Comparison of ENCODE assay signal across 12 mouse cellular contexts in the genomic region with DNA sequence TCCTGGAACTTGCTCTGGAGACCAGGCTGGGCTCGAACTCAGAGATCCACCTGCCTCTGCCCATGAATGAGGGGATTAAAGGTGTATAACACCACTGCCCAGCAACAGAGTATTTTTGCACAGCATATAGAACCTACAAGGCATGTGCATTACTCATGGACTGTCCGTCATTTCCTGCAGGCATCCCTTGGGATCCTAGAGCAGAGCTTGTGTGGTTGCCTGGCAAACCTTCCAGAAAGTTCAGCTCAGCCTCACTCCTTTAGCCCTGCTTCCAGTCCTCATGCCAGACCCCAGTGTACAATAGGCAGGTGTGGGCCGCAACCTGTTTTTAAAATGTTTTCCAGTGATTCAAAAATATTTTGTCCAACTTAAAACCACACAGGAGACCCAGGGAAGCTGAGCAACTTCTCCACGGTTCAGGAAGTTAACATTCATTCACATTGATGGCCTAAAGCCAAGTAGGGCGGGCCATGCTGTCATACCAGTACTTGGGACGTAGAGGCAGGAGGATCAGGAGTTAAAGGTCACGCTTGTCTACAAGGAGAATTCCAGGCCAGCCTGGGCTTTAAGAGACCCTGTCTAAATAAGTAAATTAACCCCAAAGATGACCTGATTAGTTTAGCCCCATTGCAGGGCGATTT. TPM values are rescaled to one million over a fixed set of nuclear protein-coding genes. Genes with fewer than 3 reads are reported as not detected.
A peak's percentile ranks its signal among the peaks of the same experiment; 100 is the strongest.
DNase-seq lines count a peak whose midpoint lies in the region; ATAC-seq and TF ChIP-seq lines count a peak whose summit lies in the region.
"Had no signal": no experiment of that assay in that cellular context is flagged by ENCODE, and none has a peak within 500 bp of the region (broad histone marks: within the 10 kb centered on the region; RNA-seq: fewer than 3 reads in every experiment).

No protein-coding gene starts in this region.

- DNase-seq in heart, adult 11 months: peak; percentile 59
- DNase-seq in heart, embryonic 10.5 days (ENCODE audit: low spot score): no peak
- DNase-seq in MN1 (ENCODE audit: low spot score): peak; percentile 69
- DNase-seq in kidney, adult 2 months: peak; percentile 87
- peak; percentile 60 for DNase-seq in lung, postnatal 10 days
- DNase-seq in liver, embryonic 11.5 days (ENCODE audit: low spot score): no peak
- no peak for DNase-seq in gastrocnemius, adult 8-10 months (ENCODE audit: low spot score in 2 of 2)
- DNase-seq: cerebellum, adult 8-10 months; retina, postnatal 1 day had no signal

- TF ChIP-seq POLR2A in kidney, adult 2 months (IDR thresholded peaks at IDR 0.05; ENCODE audit: low read depth, low read length): no peak

- no peak overlapping the region for H3K27ac ChIP-seq in heart, embryonic 10.5 days
- H3K27ac ChIP-seq in kidney, adult 2 months (ENCODE audit: insufficient read depth, low read depth, low read length): no peak overlapping the region
- no peak overlapping the region for H3K27ac ChIP-seq in liver, embryonic 11.5 days (ENCODE audit: low read depth, low read length)
- H3K27ac ChIP-seq: liver, embryonic 15.5 days had no signal

- no peak overlapping the region for H3K9ac ChIP-seq in liver, embryonic 11.5 days (ENCODE audit: low read depth, low read length)
- H3K9ac ChIP-seq: liver, embryonic 15.5 days had no signal

- ATAC-seq in liver, embryonic 11.5 days (replicated peaks; ENCODE audit: low FRiP score): no peak
- no peak for ATAC-seq in erythroblast, adult 5-6 weeks (replicated peaks; ENCODE audit: low FRiP score, poor library complexity, severe bottlenecking)
- ATAC-seq: hindbrain, embryonic 16.5 days had no signal

- H3K4me3 ChIP-seq in heart, embryonic 10.5 days: no peak overlapping the region
- no peak overlapping the region for H3K4me3 ChIP-seq in kidney, adult 2 months (ENCODE audit: insufficient read depth, low read depth, low read length)
- no peak overlapping the region for H3K4me3 ChIP-seq in liver, embryonic 11.5 days (ENCODE audit: low read depth, low read length)
- H3K4me3 ChIP-seq: liver, embryonic 15.5 days had no signal

- no peaks in the 10 kb centered on the region for H3K27me3 ChIP-seq in heart, embryonic 10.5 days (ENCODE audit: insufficient read depth, poor library complexity, severe bottlenecking)
- H3K27me3 ChIP-seq in kidney, adult 2 months (replicated peaks; ENCODE audit: control insufficient read depth, insufficient read depth, low read length): no peaks in the 10 kb centered on the region
- no peaks in the 10 kb centered on the region for H3K27me3 ChIP-seq in liver, embryonic 11.5 days (replicated peaks; ENCODE audit: control insufficient read depth, insufficient read depth, low read length)
- H3K27me3 ChIP-seq: liver, embryonic 15.5 days had no signal

- TF ChIP-seq CTCF in kidney, adult 2 months (conservative IDR thresholded peaks at IDR 0.05; ENCODE audit: insufficient read depth, insufficient read length, low read depth, low read length): no peak

- H3K4me2 ChIP-seq in liver, embryonic 11.5 days: no peak overlapping the region
- H3K4me2 ChIP-seq: liver, embryonic 15.5 days had no signal

- H3K36me3 ChIP-seq in heart, embryonic 10.5 days: no peaks in the 10 kb centered on the region
- H3K36me3 ChIP-seq in kidney, adult 2 months (ENCODE audit: control insufficient read depth, insufficient read depth, low read length): no peaks in the 10 kb centered on the region
- no peaks in the 10 kb centered on the region for H3K36me3 ChIP-seq in liver, embryonic 11.5 days (ENCODE audit: control insufficient read depth, insufficient read depth, low read length)
- H3K36me3 ChIP-seq: liver, embryonic 15.5 days had no signal

- no peaks in the 10 kb centered on the region for H3K4me1 ChIP-seq in heart, embryonic 10.5 days
- no peaks in the 10 kb centered on the region for H3K4me1 ChIP-seq in kidney, adult 2 months (ENCODE audit: control insufficient read depth, insufficient read depth, low read length)
- H3K4me1 ChIP-seq in liver, embryonic 11.5 days (replicated peaks; ENCODE audit: control insufficient read depth, insufficient read depth, low read length): no peaks in the 10 kb centered on the region
- H3K4me1 ChIP-seq: liver, embryonic 15.5 days had no signal

- WGBS in heart, embryonic 10.5 days: 66% methylated on average over 8 of the region's 8 CpGs
- 36% methylated on average over 8 of the region's 8 CpGs for WGBS in kidney, adult 2 months
- WGBS in liver, embryonic 11.5 days: 67% methylated on average over 8 of the region's 8 CpGs

- no peaks in the 10 kb centered on the region for H3K9me3 ChIP-seq in heart, embryonic 10.5 days
- no peaks in the 10 kb centered on the region for H3K9me3 ChIP-seq in liver, embryonic 11.5 days (ENCODE audit: control insufficient read depth, low read length)
- H3K9me3 ChIP-seq: liver, embryonic 15.5 days had no signal

RNA-seq across cellular contexts. Expression of gene Utrn, which starts 15.3 kb away (rescaled TPM):
- polyA plus RNA-seq in heart, embryonic 10.5 days (2016; fragmentation: Nextera tagmentation; extraction: Ambion mirVana): 65.2 and 68.5 TPM in 2 replicates
- 20.8 and 21.1 TPM in 2 replicates for polyA plus RNA-seq in kidney, adult 2 months (2012; rRNA removed)
- 19.8 and 23.0 TPM in 2 replicates for polyA plus RNA-seq in liver, embryonic 11.5 days (2014; fragmentation: Nextera tagmentation; extraction: Ambion mirVana)
- total RNA-seq in gastrocnemius, adult 8-10 months (2022): 10 to 100 TPM; 17.2 to 23.0 (median 20.2) TPM
- 25.5 and 40.7 TPM in 2 replicates for total RNA-seq in erythroblast, adult 5-6 weeks (2015; ENCODE audit: low replicate concordance)
- 46.3 and 46.7 TPM in 2 replicates for total RNA-seq in erythroblast, adult 5-6 weeks (2017; ENCODE audit: low replicate concordance)

Comparison
In these comparisons a context has a peak if more than half of its experiments do, and no peak if none do; other contexts are left out.
1. DNase-seq: peak in heart, adult 11 months (single experiment), MN1 (single experiment), kidney, adult 2 months (single experiment) and lung, postnatal 10 days (single experiment); none in heart, embryonic 10.5 days (single experiment), liver, embryonic 11.5 days (single experiment) and gastrocnemius, adult 8-10 months (0 of 2).